Mouse (Mus musculus): ENCODE data around the gene Camk1d.

- TF ChIP-seq CHD2 (IDR thresholded peaks at IDR 0.05; ENCODE audit: low read depth, low read length), result no peak
- TF ChIP-seq ZNF384 (IDR thresholded peaks at IDR 0.05; ENCODE audit: low read depth, low read length), result no peak
- no peak for TF ChIP-seq MAFK (IDR thresholded peaks at IDR 0.05; ENCODE audit: insufficient read depth, low read depth, low read length)
- TF ChIP-seq HCFC1 (IDR thresholded peaks at IDR 0.05; ENCODE audit: borderline replicate concordance, insufficient read depth, low read length), result no peak
These were observed 102.7 kb downstream of the Camk1d start for GRCm38 (mm10) chr2:5611601-5612000.
